Mouse (Mus musculus) B cell, adult 62 days (primary cell): ENCODE results near the gene Btbd35f3. TPM values are rescaled to one million over a fixed set of nuclear protein-coding genes. Genes with fewer than 3 reads are reported as not detected.

Experiments
- total RNA-seq: library from RNA; stranded (reverse); gene quantifications from 4 replicates; pipeline ENCODE4 v1.2.4, GENCODE M21; 2023

The Btbd35f3 gene
- not detected in 4 replicates for total RNA-seq

GRCm38 (mm10) chrX:4037374-4037773 is at the start of gene Btbd35f3:
Btbd35f3 (plus strand) TSS chrX:4037674.

Other genes with a start within 250 kb of the Btbd35f3 start
- not detected in 4 replicates for gene Btbd35f16, start 80.7 kb upstream of the Btbd35f3 start, total RNA-seq
- gene Btbd35f28, start 158.9 kb downstream of the Btbd35f3 start, total RNA-seq: not detected in 4 replicates